Mouse (Mus musculus): Measurements from ENCODE around the gene Lrmp. TPM values are rescaled to one million over a fixed set of nuclear protein-coding genes. Genes with fewer than 3 reads are reported as not detected.
A peak's percentile ranks its signal among the peaks of the same experiment; 100 is the strongest.

Lrmp gene
- polyA plus RNA-seq, 1 experiment: 0.96 TPM

- Histone ChIP-seq H3K4me1 (ENCODE audit: control insufficient read depth) (peaks cover 41% of the 10 kb centered on the region), H3K27me3 (ENCODE audit: control insufficient read depth) (no peaks in the 10 kb centered on the region), H3K36me3 (ENCODE audit: control insufficient read depth) (no peaks in the 10 kb centered on the region), H3K4me3 (replicated peaks) (no peak overlapping the region), H3K9me3 (ENCODE audit: control insufficient read depth, low read length) (no peaks in the 10 kb centered on the region)
- TF ChIP-seq TAL1 (IDR thresholded peaks at IDR 0.05; ENCODE audit: low read length) (no peak), GATA1 (IDR thresholded peaks at IDR 0.05; ENCODE audit: low read length) (no peak)
Observed at GRCm38 (mm10) chr6:145120086-145120485, 4.6 kb downstream of the Lrmp start.

- Histone ChIP-seq H3K9me3 (ENCODE audit: control insufficient read depth, low read length) (no peaks in the 10 kb centered on the region), H3K4me1 (ENCODE audit: control insufficient read depth) (peaks cover 50% of the 10 kb centered on the region), H3K36me3 (ENCODE audit: control insufficient read depth) (no peaks in the 10 kb centered on the region), H3K27me3 (ENCODE audit: control insufficient read depth) (no peaks in the 10 kb centered on the region), H3K4me3 (replicated peaks) (peak overlapping the region; percentile 66)
- TF ChIP-seq TAL1 (IDR thresholded peaks at IDR 0.05; ENCODE audit: low read length) (no peak), GATA1 (IDR thresholded peaks at IDR 0.05; ENCODE audit: low read length) (no peak)
Observed at GRCm38 (mm10) chr6:145120787-145121589, 5.5 kb downstream of the Lrmp start.

- Histone ChIP-seq H3K27me3 (ENCODE audit: control insufficient read depth) (no peaks in the 10 kb centered on the region), H3K36me3 (ENCODE audit: control insufficient read depth) (no peaks in the 10 kb centered on the region), H3K4me3 (replicated peaks) (peak overlapping the region; percentile 66), H3K4me1 (ENCODE audit: control insufficient read depth) (peaks cover 52% of the 10 kb centered on the region), H3K9me3 (ENCODE audit: control insufficient read depth, low read length) (no peaks in the 10 kb centered on the region)
- TF ChIP-seq TAL1 (IDR thresholded peaks at IDR 0.05; ENCODE audit: low read length): no peak
Observed at GRCm38 (mm10) chr6:145121590-145122420, 6.4 kb downstream of the Lrmp start.

GRCm38 (mm10) chr6:145122423-145123059 is 7.1 kb downstream of the Lrmp start:
- peaks cover 52% of the 10 kb centered on the region for H3K4me1 ChIP-seq (ENCODE audit: control insufficient read depth)
- peak overlapping the region; percentile 66 for H3K4me3 ChIP-seq (replicated peaks)
- no peak for TF ChIP-seq GATA1 (IDR thresholded peaks at IDR 0.05; ENCODE audit: low read length)
- TF ChIP-seq TAL1 (IDR thresholded peaks at IDR 0.05; ENCODE audit: low read length): no peak
- no peaks in the 10 kb centered on the region for H3K27me3 ChIP-seq (ENCODE audit: control insufficient read depth)
- H3K36me3 ChIP-seq (ENCODE audit: control insufficient read depth): peaks cover 3% of the 10 kb centered on the region; the same call in 1 of the 2 replicates
- peaks cover 4% of the 10 kb centered on the region for H3K9me3 ChIP-seq (ENCODE audit: control insufficient read depth, low read length)

GRCm38 (mm10) chr6:145123136-145124060 is 7.9 kb downstream of the Lrmp start:
- peaks cover 7% of the 10 kb centered on the region for H3K9me3 ChIP-seq (ENCODE audit: control insufficient read depth, low read length)
- no peaks in the 10 kb centered on the region for H3K27me3 ChIP-seq (ENCODE audit: control insufficient read depth)
- H3K36me3 ChIP-seq (ENCODE audit: control insufficient read depth): peaks cover 3% of the 10 kb centered on the region; the same call in 1 of the 2 replicates
- H3K4me1 ChIP-seq (ENCODE audit: control insufficient read depth): peaks cover 52% of the 10 kb centered on the region
- peak overlapping the region; percentile 66 for H3K4me3 ChIP-seq (replicated peaks)
- no peak for TF ChIP-seq TAL1 (IDR thresholded peaks at IDR 0.05; ENCODE audit: low read length)
- TF ChIP-seq GATA1 (IDR thresholded peaks at IDR 0.05; ENCODE audit: low read length): no peak

- TF ChIP-seq GATA1 (IDR thresholded peaks at IDR 0.05; ENCODE audit: low read length): peak; percentile 12; the same call in 1 of the 2 replicates
- no peak; the same call in 2 of the 3 replicates for TF ChIP-seq TAL1 (IDR thresholded peaks at IDR 0.05; ENCODE audit: low read length)
- H3K36me3 ChIP-seq (ENCODE audit: control insufficient read depth): peaks cover 3% of the 10 kb centered on the region; the same call in 1 of the 2 replicates
- H3K4me1 ChIP-seq (ENCODE audit: control insufficient read depth): peaks cover 52% of the 10 kb centered on the region
- no peaks in the 10 kb centered on the region for H3K27me3 ChIP-seq (ENCODE audit: control insufficient read depth)
- H3K9me3 ChIP-seq (ENCODE audit: control insufficient read depth, low read length): peaks cover 7% of the 10 kb centered on the region
- no peak overlapping the region for H3K4me3 ChIP-seq (replicated peaks)
Observed at GRCm38 (mm10) chr6:145124621-145125020, 9.2 kb downstream of the Lrmp start.

- Histone ChIP-seq H3K36me3 (ENCODE audit: control insufficient read depth) (peaks cover 3% of the 10 kb centered on the region; the same call in 1 of the 2 replicates), H3K4me3 (replicated peaks) (no peak overlapping the region), H3K27me3 (ENCODE audit: control insufficient read depth) (no peaks in the 10 kb centered on the region), H3K4me1 (ENCODE audit: control insufficient read depth) (peaks cover 50% of the 10 kb centered on the region), H3K9me3 (ENCODE audit: control insufficient read depth, low read length) (peaks cover 7% of the 10 kb centered on the region)
- no peak for TF ChIP-seq TAL1 (IDR thresholded peaks at IDR 0.05; ENCODE audit: low read length)
- TF ChIP-seq GATA1 (IDR thresholded peaks at IDR 0.05; ENCODE audit: low read length): no peak
Observed at GRCm38 (mm10) chr6:145125591-145126113, 10.2 kb downstream of the Lrmp start.

- H3K27me3 ChIP-seq (ENCODE audit: control insufficient read depth): no peaks in the 10 kb centered on the region
- peaks cover 3% of the 10 kb centered on the region; the same call in 1 of the 2 replicates for H3K36me3 ChIP-seq (ENCODE audit: control insufficient read depth)
- peaks cover 7% of the 10 kb centered on the region for H3K9me3 ChIP-seq (ENCODE audit: control insufficient read depth, low read length)
- no peak overlapping the region for H3K4me3 ChIP-seq (replicated peaks)
- peaks cover 31% of the 10 kb centered on the region for H3K4me1 ChIP-seq (ENCODE audit: control insufficient read depth)
- no peak for TF ChIP-seq TAL1 (IDR thresholded peaks at IDR 0.05; ENCODE audit: low read length)
- no peak for TF ChIP-seq GATA1 (IDR thresholded peaks at IDR 0.05; ENCODE audit: low read length)
Observed at GRCm38 (mm10) chr6:145127652-145128051, 12.2 kb downstream of the Lrmp start.

Data from erythroblast, embryonic 14.5 days (primary cell).